Mouse (Mus musculus): ENCODE results near the gene C4b. TPM values are rescaled to one million over a fixed set of nuclear protein-coding genes. Genes with fewer than 3 reads are reported as not detected.

C4b gene
- polyA plus RNA-seq, 1 experiment from 2014 or later, result not detected

DNA sequence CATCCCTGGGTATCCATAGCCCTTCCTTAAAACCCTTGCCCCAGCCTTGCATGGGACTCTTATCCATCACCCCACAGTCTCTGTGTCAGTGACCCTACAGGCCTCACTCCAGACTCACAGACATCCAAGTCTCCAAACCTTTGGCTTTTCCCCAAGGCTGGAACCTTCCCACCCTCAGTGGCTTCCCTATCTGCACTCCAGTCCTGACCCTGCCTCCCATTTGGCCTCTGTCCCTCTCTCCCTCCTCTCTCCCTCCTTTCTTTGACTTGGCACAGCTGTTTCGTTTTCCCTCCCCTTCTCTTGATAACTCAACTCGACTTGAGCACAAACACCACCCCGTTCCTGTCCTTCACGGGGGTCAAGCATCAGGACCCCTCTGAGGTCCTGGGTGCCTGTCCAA, 53.2 kb downstream of the C4b start:
- no peaks in the 10 kb centered on the region for H3K27me3 ChIP-seq (ENCODE audit: control insufficient read depth, insufficient read depth, low read length)
- no peak overlapping the region for H3K4me3 ChIP-seq (ENCODE audit: low read depth, low read length)
- ATAC-seq (replicated peaks; ENCODE audit: low FRiP score) (no peak), DNase-seq (ENCODE audit: low spot score) (no peak)
- WGBS, result 75% methylated on average over 4 of the region's 4 CpGs
- no peak overlapping the region for H3K9ac ChIP-seq (ENCODE audit: low read length)
- no peaks in the 10 kb centered on the region for H3K36me3 ChIP-seq (ENCODE audit: control insufficient read depth, insufficient read depth, low read length)
- H3K27ac ChIP-seq (ENCODE audit: low read depth, low read length), result no peak overlapping the region
- no peak overlapping the region for H3K4me2 ChIP-seq (ENCODE audit: low read depth, low read length, severe bottlenecking)
- H3K9me3 ChIP-seq (ENCODE audit: control insufficient read depth, low read length), result no peaks in the 10 kb centered on the region
- H3K4me1 ChIP-seq (replicated peaks; ENCODE audit: control insufficient read depth, insufficient read depth, low read length), result no peaks in the 10 kb centered on the region

DNA sequence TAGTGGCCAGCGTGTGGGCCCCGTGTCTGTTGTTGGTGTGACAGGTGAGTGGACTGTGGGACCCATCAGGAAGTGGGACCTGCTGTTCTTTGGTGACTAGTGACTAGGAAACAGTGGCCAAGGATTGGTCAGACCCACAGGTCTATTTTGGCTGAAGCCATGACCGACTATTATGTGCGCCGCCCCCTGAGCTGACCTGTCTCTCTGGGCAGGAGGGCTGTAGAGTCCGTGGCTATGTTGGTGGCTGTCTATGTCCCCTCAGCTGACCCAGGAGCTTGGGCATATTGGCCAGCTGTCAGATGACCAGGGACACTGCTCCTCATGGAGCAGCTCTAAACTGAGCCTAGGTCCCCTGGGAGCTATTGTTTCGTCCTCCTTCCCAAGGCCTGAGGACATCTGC, 54.8 kb downstream of the C4b start:
- H3K4me1 ChIP-seq (replicated peaks; ENCODE audit: control insufficient read depth, insufficient read depth, low read length), result no peaks in the 10 kb centered on the region
- H3K27me3 ChIP-seq (ENCODE audit: control insufficient read depth, insufficient read depth, low read length), result no peaks in the 10 kb centered on the region
- DNase-seq (ENCODE audit: low spot score), result no peak
- no peaks in the 10 kb centered on the region for H3K9me3 ChIP-seq (ENCODE audit: control insufficient read depth, low read length)
- WGBS, result 96% methylated on average over 7 of the region's 7 CpGs
- ATAC-seq (replicated peaks; ENCODE audit: low FRiP score), result no peak
- no peak overlapping the region for H3K4me2 ChIP-seq (ENCODE audit: low read depth, low read length, severe bottlenecking)
- H3K4me3 ChIP-seq (ENCODE audit: low read depth, low read length), result no peak overlapping the region
- H3K36me3 ChIP-seq (ENCODE audit: control insufficient read depth, insufficient read depth, low read length), result no peaks in the 10 kb centered on the region
- H3K9ac ChIP-seq (ENCODE audit: low read length), result no peak overlapping the region
- no peak overlapping the region for H3K27ac ChIP-seq (ENCODE audit: low read depth, low read length)

DNA sequence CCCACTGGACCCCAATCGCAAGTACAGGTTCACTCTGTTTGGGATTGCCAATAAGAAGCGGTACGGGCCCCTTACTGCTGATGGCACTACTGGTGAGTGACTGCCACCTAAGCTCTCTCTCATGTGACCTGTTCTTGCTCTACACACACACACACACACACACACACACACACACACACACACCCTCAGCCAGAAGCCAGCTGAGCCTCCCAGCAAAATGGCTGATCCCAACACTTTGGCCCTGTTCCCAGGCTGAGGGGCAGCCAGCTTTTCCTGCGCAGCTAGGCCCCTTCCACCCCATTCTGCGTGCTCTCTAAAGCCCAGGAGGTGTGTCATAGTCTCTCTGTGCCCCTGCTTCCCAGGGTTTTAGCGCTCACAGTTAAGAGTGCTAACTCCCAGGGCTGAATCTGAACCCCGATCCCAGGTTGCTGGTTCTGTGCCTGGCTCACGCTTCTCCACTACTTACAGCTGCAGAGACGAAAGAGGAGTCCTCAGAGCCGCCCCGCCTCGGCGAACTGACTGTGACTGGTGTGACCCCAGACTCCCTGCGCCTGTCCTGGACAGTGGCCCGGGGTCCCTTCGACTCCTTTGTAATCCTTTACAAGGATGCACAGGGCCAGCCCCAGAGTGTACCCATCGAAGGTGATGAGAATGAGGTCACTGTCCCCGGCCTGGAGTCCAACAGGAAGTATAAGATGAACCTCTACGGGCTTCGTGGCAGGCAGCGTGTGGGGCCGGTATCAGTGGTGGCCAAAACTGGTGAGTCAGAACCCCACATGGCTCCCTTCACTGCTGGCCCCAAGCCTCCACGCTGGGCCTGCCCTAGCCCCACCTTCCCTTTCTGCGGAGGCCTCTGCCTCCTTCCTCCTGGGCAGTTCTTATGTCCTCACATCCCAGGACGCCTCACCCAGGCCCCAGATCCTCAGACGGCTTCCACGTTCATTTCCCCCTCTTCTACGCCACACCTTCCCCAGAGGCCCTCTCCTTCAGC, 58.3 kb downstream of the C4b start:
- H3K4me2 ChIP-seq (ENCODE audit: low read depth, low read length, severe bottlenecking), result no peak overlapping the region
- no peaks in the 10 kb centered on the region for H3K36me3 ChIP-seq (ENCODE audit: control insufficient read depth, insufficient read depth, low read length)
- 0 out of 2 replicates have a peak, but pooled peaks cover 2% of the 10 kb centered on the region for H3K4me1 ChIP-seq (replicated peaks; ENCODE audit: control insufficient read depth, insufficient read depth, low read length)
- H3K27ac ChIP-seq (ENCODE audit: low read depth, low read length), result no peak overlapping the region
- ATAC-seq (replicated peaks; ENCODE audit: low FRiP score) (no peak), DNase-seq (ENCODE audit: low spot score) (no peak)
- H3K9ac ChIP-seq (ENCODE audit: low read length), result no peak overlapping the region
- 82% methylated on average over 28 of the region's 28 CpGs for WGBS
- no peaks in the 10 kb centered on the region for H3K27me3 ChIP-seq (ENCODE audit: control insufficient read depth, insufficient read depth, low read length)
- no peak overlapping the region for H3K4me3 ChIP-seq (ENCODE audit: low read depth, low read length)
- H3K9me3 ChIP-seq (ENCODE audit: control insufficient read depth, low read length), result no peaks in the 10 kb centered on the region

DNA sequence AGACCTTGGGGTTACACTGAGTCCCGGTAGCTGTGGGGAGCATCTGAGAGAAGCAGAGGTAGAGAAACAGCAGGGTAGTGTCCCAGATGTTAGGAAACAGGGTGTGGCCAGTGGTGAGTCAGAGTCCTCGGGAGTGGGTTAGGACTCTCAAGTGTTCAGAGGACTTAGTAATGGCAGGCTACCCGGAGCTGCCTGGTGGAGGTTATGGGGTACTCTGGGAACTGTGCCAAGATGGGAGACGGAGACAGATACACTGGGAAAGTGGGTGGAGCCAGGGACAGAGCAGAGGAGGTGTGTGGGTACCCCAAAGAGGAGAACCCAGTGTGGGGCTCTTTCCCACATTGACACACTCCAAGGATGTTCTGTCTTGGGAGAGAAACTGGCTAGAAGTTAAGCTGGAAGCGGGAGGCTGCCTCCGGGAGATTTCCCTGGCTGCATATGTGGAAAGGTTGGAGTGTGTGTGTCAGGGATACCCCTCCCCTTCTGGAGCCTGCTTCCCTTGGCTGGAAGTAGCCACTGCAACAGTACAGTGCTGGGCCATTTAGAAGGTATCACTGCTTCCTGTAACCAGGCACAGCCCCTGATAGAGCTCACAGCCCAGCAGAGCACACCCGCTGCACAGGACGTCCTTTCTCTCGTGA, 59.3 kb downstream of the C4b start:
- Histone ChIP-seq H3K36me3 (ENCODE audit: control insufficient read depth, insufficient read depth, low read length) (no peaks in the 10 kb centered on the region), H3K27ac (ENCODE audit: low read depth, low read length) (no peak overlapping the region), H3K9ac (ENCODE audit: low read length) (no peak overlapping the region), H3K4me1 (replicated peaks; ENCODE audit: control insufficient read depth, insufficient read depth, low read length) (0 out of 2 replicates have a peak, but pooled peaks cover 2% of the 10 kb centered on the region), H3K27me3 (ENCODE audit: control insufficient read depth, insufficient read depth, low read length) (peaks cover 2% of the 10 kb centered on the region; the same call in 1 of the 2 replicates), H3K4me3 (ENCODE audit: low read depth, low read length) (no peak overlapping the region), H3K9me3 (ENCODE audit: control insufficient read depth, low read length) (no peaks in the 10 kb centered on the region), H3K4me2 (ENCODE audit: low read depth, low read length, severe bottlenecking) (no peak overlapping the region)
- no peak for ATAC-seq (replicated peaks; ENCODE audit: low FRiP score)
- WGBS, result 80% methylated on average over 9 of the region's 9 CpGs
- DNase-seq (ENCODE audit: low spot score), result no peak

DNA sequence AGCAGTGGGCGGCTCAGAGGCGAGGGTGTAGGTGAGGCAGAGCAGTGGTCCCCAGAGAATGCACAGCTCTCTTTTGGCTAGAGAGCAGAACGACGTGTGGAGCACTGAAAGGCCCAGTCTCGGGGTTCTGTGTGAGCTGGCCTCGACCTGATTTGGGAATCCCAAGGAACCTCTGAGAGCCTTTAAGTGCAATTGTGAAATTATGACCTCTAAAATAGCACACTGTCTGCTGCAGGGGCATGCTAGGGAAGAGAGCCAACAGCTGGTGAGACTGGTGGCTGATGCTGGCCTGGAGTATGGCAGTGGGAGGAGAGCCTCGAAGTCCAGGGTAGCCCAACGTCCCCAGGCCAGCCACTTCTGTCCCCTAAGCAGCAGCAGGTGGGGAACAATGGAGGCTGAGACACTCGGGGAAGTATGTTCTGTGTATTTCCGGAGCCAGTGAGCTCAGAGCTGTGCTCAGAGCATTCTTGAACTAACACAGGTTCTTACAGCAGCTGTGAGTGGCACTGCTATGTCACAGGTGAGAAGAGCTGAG, 59.9 kb downstream of the C4b start:
- no peak for ATAC-seq (replicated peaks; ENCODE audit: low FRiP score)

GRCm38 (mm10) chr17:34683179-34683578, 60.5 kb downstream of the C4b start:
- H3K4me2 ChIP-seq (ENCODE audit: low read depth, low read length, severe bottlenecking), result no peak overlapping the region
- no peak overlapping the region for H3K4me3 ChIP-seq (ENCODE audit: low read depth, low read length)
- H3K27ac ChIP-seq (ENCODE audit: low read depth, low read length), result no peak overlapping the region
- H3K4me1 ChIP-seq (replicated peaks; ENCODE audit: control insufficient read depth, insufficient read depth, low read length), result 0 out of 2 replicates have a peak, but pooled peaks cover 2% of the 10 kb centered on the region
- no peaks in the 10 kb centered on the region for H3K36me3 ChIP-seq (ENCODE audit: control insufficient read depth, insufficient read depth, low read length)
- ATAC-seq (replicated peaks; ENCODE audit: low FRiP score), result no peak
- 80% methylated on average over 8 of the region's 8 CpGs for WGBS
- H3K9ac ChIP-seq (ENCODE audit: low read length), result no peak overlapping the region
- H3K27me3 ChIP-seq (ENCODE audit: control insufficient read depth, insufficient read depth, low read length), result peaks cover 2% of the 10 kb centered on the region; the same call in 1 of the 2 replicates
- no peak for DNase-seq (ENCODE audit: low spot score)
- H3K9me3 ChIP-seq (ENCODE audit: control insufficient read depth, low read length), result no peaks in the 10 kb centered on the region

More for the DNA sequence above, 59.9 kb downstream of the C4b start:
- no peak overlapping the region for H3K4me2 ChIP-seq (ENCODE audit: low read depth, low read length, severe bottlenecking)
- 77% methylated on average over 10 of the region's 10 CpGs for WGBS
- H3K4me3 ChIP-seq (ENCODE audit: low read depth, low read length), result no peak overlapping the region
- no peak overlapping the region for H3K9ac ChIP-seq (ENCODE audit: low read length)
- no peaks in the 10 kb centered on the region for H3K36me3 ChIP-seq (ENCODE audit: control insufficient read depth, insufficient read depth, low read length)
- no peaks in the 10 kb centered on the region for H3K9me3 ChIP-seq (ENCODE audit: control insufficient read depth, low read length)
- no peak overlapping the region for H3K27ac ChIP-seq (ENCODE audit: low read depth, low read length)
- peaks cover 2% of the 10 kb centered on the region; the same call in 1 of the 2 replicates for H3K27me3 ChIP-seq (ENCODE audit: control insufficient read depth, insufficient read depth, low read length)
- no peak for DNase-seq (ENCODE audit: low spot score)
- H3K4me1 ChIP-seq (replicated peaks; ENCODE audit: control insufficient read depth, insufficient read depth, low read length), result 0 out of 2 replicates have a peak, but pooled peaks cover 2% of the 10 kb centered on the region

DNA sequence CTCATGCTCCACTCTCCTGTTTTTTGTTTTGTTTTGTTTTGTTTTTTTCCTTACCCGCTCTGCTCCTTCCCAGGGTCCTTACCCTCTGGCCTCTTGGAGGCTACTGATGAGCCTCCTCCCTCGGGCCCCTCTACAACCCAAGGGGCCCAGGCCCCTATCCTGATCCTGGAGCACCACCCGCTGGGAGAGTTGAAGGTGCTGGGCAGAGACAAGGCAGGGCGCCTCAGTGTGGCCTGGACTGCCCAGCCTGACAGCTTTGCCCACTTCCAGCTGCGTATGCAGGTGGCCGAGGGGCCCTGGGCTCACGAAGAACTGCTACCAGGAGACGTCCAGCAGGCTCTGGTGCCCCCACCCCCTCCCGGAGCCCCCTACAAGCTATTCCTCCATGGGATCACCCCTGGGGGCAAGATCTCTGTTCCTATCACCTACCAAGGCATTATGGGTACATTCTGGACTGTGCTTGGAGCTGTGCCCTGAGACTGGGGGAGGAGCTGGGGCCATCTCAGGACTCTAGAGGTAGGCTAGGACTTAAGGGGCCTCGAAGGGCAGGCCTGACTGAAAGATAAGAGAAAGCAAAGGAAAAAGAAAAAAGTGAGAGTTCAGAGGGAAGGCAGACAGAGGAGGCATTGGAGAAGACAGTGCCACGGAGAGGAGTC, 61.7 kb downstream of the C4b start:
- WGBS, result 73% methylated on average over 11 of the region's 11 CpGs
- Histone ChIP-seq H3K4me1 (replicated peaks; ENCODE audit: control insufficient read depth, insufficient read depth, low read length) (0 out of 2 replicates have a peak, but pooled peaks cover 2% of the 10 kb centered on the region), H3K27ac (ENCODE audit: low read depth, low read length) (no peak overlapping the region), H3K27me3 (ENCODE audit: control insufficient read depth, insufficient read depth, low read length) (peaks cover 2% of the 10 kb centered on the region; the same call in 1 of the 2 replicates), H3K9me3 (ENCODE audit: control insufficient read depth, low read length) (no peaks in the 10 kb centered on the region), H3K36me3 (ENCODE audit: control insufficient read depth, insufficient read depth, low read length) (no peaks in the 10 kb centered on the region), H3K4me3 (ENCODE audit: low read depth, low read length) (no peak overlapping the region), H3K9ac (ENCODE audit: low read length) (no peak overlapping the region), H3K4me2 (ENCODE audit: low read depth, low read length, severe bottlenecking) (no peak overlapping the region)
- ATAC-seq (replicated peaks; ENCODE audit: low FRiP score) (no peak), DNase-seq (ENCODE audit: low spot score) (no peak)

GRCm38 (mm10) chr17:34681132-34681571, 62.5 kb downstream of the C4b start:
- H3K4me2 ChIP-seq (ENCODE audit: low read depth, low read length, severe bottlenecking), result no peak overlapping the region
- no peak for DNase-seq (ENCODE audit: low spot score)

More at GRCm38 (mm10) chr17:34681132-34681571, 62.5 kb downstream of the C4b start:
- Histone ChIP-seq H3K4me3 (ENCODE audit: low read depth, low read length) (no peak overlapping the region), H3K27ac (ENCODE audit: low read depth, low read length) (no peak overlapping the region), H3K9ac (ENCODE audit: low read length) (no peak overlapping the region), H3K4me1 (replicated peaks; ENCODE audit: control insufficient read depth, insufficient read depth, low read length) (0 out of 2 replicates have a peak, but pooled peaks cover 2% of the 10 kb centered on the region), H3K9me3 (ENCODE audit: control insufficient read depth, low read length) (no peaks in the 10 kb centered on the region), H3K27me3 (ENCODE audit: control insufficient read depth, insufficient read depth, low read length) (peaks cover 2% of the 10 kb centered on the region; the same call in 1 of the 2 replicates), H3K36me3 (ENCODE audit: control insufficient read depth, insufficient read depth, low read length) (no peaks in the 10 kb centered on the region)
- no peak for ATAC-seq (replicated peaks; ENCODE audit: low FRiP score)
- 84% methylated on average over 17 of the region's 17 CpGs for WGBS

Data from forebrain, embryonic 11.5 days (tissue).